Mouse (Mus musculus): ENCODE data around the gene Gnpat.

- no peak for TF ChIP-seq CTCF (conservative IDR thresholded peaks at IDR 0.05; ENCODE audit: low read length)
- TF ChIP-seq NANOG (IDR thresholded peaks at IDR 0.05; ENCODE audit: borderline replicate concordance, low read length) = no peak
Measured at GRCm38 (mm10) chr8:124896010-124896631, 33.3 kb downstream of the Gnpat start.
